Mouse (Mus musculus) embryonic facial prominence, embryonic 10.5 days (tissue): Measurements from ENCODE around the gene Parpbp. TPM values are rescaled to one million over a fixed set of nuclear protein-coding genes. Genes with fewer than 3 reads are reported as not detected.
A peak's percentile ranks its signal among the peaks of the same experiment; 100 is the strongest.

Experiments
- DNase-seq: peaks from one replicate; pipeline ENCODE4 v3.0.0-alpha.2; 2017; ENCODE audit warnings: low spot score
- H3K27ac ChIP-seq: fragments of 300-500 bp; sonication (generic); replicated peaks from 2 replicates; pipeline ENCODE4 v1.5.1; 2016; ENCODE audit warnings: mild to moderate bottlenecking
- H3K27me3 ChIP-seq: fragments of 300-500 bp; sonication (generic); replicated peaks from 2 replicates; pipeline ENCODE4 v1.6.1; 2016; ENCODE audit warnings: low read depth, mild to moderate bottlenecking; ENCODE audit not compliant: poor library complexity, severe bottlenecking
- H3K36me3 ChIP-seq: fragments of 300-500 bp; sonication (generic); replicated peaks from 2 replicates; pipeline ENCODE4 v1.6.1; 2016; ENCODE audit warnings: mild to moderate bottlenecking, moderate library complexity
- H3K4me1 ChIP-seq: fragments of 300-500 bp; sonication (generic); 2 replicates; pipeline ENCODE4 v1.6.1; 2016
- H3K4me3 ChIP-seq: fragments of 300-500 bp; sonication (generic); 2 replicates; pipeline ENCODE4 v1.5.1; 2016; ENCODE audit warnings: mild to moderate bottlenecking, moderate library complexity
- H3K9me3 ChIP-seq: fragments of 300-500 bp; sonication (generic); 2 replicates; pipeline ENCODE4 v1.6.1; 2016; ENCODE audit warnings: mild to moderate bottlenecking
- WGBS: fragments of 180-500 bp; shearing (Covaris S2); methylation state at CpG from one replicate; pipeline ENCODE4 v1.1.7; 2016; 5-methylcytosine and 5-hydroxymethylcytosine counted together
- polyA plus RNA-seq: library from polyadenylated mRNA; unstranded; fragments of >200 nt; fragmentation: Nextera tagmentation; extraction: Ambion mirVana; gene quantifications from 2 replicates; pipeline ENCODE4 v1.2.1, GENCODE M21; 2016

The Parpbp gene
- polyA plus RNA-seq, 1 experiment from 2014 or later, result 16.0 TPM

GRCm38 (mm10) chr10:88067377-88067776 is 79.4 kb downstream of the Parpbp start:
- no peak overlapping the region for H3K27ac ChIP-seq
- no peaks in the 10 kb centered on the region for H3K9me3 ChIP-seq
- H3K36me3 ChIP-seq, result no peaks in the 10 kb centered on the region
- no peak overlapping the region for H3K4me3 ChIP-seq
- no peak for DNase-seq
- 83% methylated on average over 3 of the region's 3 CpGs for WGBS
- peaks cover 15% of the 10 kb centered on the region for H3K4me1 ChIP-seq
- no peaks in the 10 kb centered on the region for H3K27me3 ChIP-seq

- no peak overlapping the region for H3K27ac ChIP-seq
- no peaks in the 10 kb centered on the region for H3K9me3 ChIP-seq
- no peak overlapping the region for H3K4me3 ChIP-seq
- no peaks in the 10 kb centered on the region for H3K27me3 ChIP-seq
- H3K36me3 ChIP-seq, result no peaks in the 10 kb centered on the region
- peaks cover 18% of the 10 kb centered on the region for H3K4me1 ChIP-seq
- 56% methylated on average over 2 of the region's 2 CpGs for WGBS
- no peak for DNase-seq
Measured at GRCm38 (mm10) chr10:88064872-88065271, 81.9 kb downstream of the Parpbp start.

- no peak overlapping the region for H3K27ac ChIP-seq
- WGBS, result 57% methylated on average over 4 of the region's 4 CpGs
- H3K36me3 ChIP-seq, result no peaks in the 10 kb centered on the region
- peaks cover 18% of the 10 kb centered on the region for H3K4me1 ChIP-seq
- no peaks in the 10 kb centered on the region for H3K9me3 ChIP-seq
- DNase-seq, result peak; percentile 24
- H3K4me3 ChIP-seq, result no peak overlapping the region
- no peaks in the 10 kb centered on the region for H3K27me3 ChIP-seq
Measured at GRCm38 (mm10) chr10:88063436-88063835, 83.3 kb downstream of the Parpbp start.

GRCm38 (mm10) chr10:88056950-88057649 is 89.6 kb downstream of the Parpbp start:
- H3K27me3 ChIP-seq, result no peaks in the 10 kb centered on the region
- 85% methylated on average over 14 of the region's 14 CpGs for WGBS
- H3K9me3 ChIP-seq, result no peaks in the 10 kb centered on the region
- H3K36me3 ChIP-seq, result no peaks in the 10 kb centered on the region
- DNase-seq, result no peak
- H3K4me3 ChIP-seq, result no peak overlapping the region
- 0 out of 2 replicates have a peak, but pooled peaks cover under 1% of the 10 kb centered on the region for H3K4me1 ChIP-seq
- H3K27ac ChIP-seq, result no peak overlapping the region

GRCm38 (mm10) chr10:88054233-88054985 is 92.3 kb downstream of the Parpbp start:
- Histone ChIP-seq H3K9me3 (no peaks in the 10 kb centered on the region), H3K4me1 (no peaks in the 10 kb centered on the region), H3K27ac (no peak overlapping the region), H3K4me3 (no peak overlapping the region), H3K27me3 (no peaks in the 10 kb centered on the region), H3K36me3 (no peaks in the 10 kb centered on the region)
- no peak for DNase-seq
- 87% methylated on average over 14 of the region's 14 CpGs for WGBS

- DNase-seq, result peak; percentile 83
- peak overlapping the region; percentile 80 for H3K27ac ChIP-seq
- no peaks in the 10 kb centered on the region for H3K27me3 ChIP-seq
- H3K36me3 ChIP-seq, result no peaks in the 10 kb centered on the region
- H3K9me3 ChIP-seq, result no peaks in the 10 kb centered on the region
- peaks cover 27% of the 10 kb centered on the region for H3K4me1 ChIP-seq
- WGBS, result 44% methylated on average over 11 of the region's 11 CpGs
- H3K4me3 ChIP-seq, result no peak overlapping the region
Measured at GRCm38 (mm10) chr10:88046098-88046771, 100.5 kb downstream of the Parpbp start.

- no peak for DNase-seq
- Histone ChIP-seq H3K36me3 (no peaks in the 10 kb centered on the region), H3K4me1 (peaks cover 27% of the 10 kb centered on the region), H3K4me3 (no peak overlapping the region), H3K9me3 (no peaks in the 10 kb centered on the region), H3K27ac (peak overlapping the region; percentile 62), H3K27me3 (no peaks in the 10 kb centered on the region)
- WGBS, result 84% methylated on average over 4 of the region's 4 CpGs
Measured at GRCm38 (mm10) chr10:88044297-88044696, 102.4 kb downstream of the Parpbp start.

Other genes starting within 250 kb of the Parpbp start
- 0.61 and 0.68 TPM in 2 replicates for gene Pmch, start 55.9 kb downstream of the Parpbp start, polyA plus RNA-seq
- 113 and 118 TPM in 2 replicates for gene Nup37, start 51 bp upstream of the Parpbp start, polyA plus RNA-seq
- gene Washc3, start 54.2 kb upstream of the Parpbp start, polyA plus RNA-seq, result 49.3 and 50.9 TPM in 2 replicates
- gene Dram1, start 232.1 kb upstream of the Parpbp start, polyA plus RNA-seq, result 0.29 and 0.39 TPM in 2 replicates
- gene Gnptab, start 232.2 kb upstream of the Parpbp start, polyA plus RNA-seq, result 8.4 and 9.0 TPM in 2 replicates